Mouse (Mus musculus): ENCODE measurements at regions not wholly inside any gene's neighbourhood (a gene's known extent, or its start where the extent isn't known, plus 50 kb on each side); places are given as distances from the start of the nearest gene placed in this dataset.

DNA sequence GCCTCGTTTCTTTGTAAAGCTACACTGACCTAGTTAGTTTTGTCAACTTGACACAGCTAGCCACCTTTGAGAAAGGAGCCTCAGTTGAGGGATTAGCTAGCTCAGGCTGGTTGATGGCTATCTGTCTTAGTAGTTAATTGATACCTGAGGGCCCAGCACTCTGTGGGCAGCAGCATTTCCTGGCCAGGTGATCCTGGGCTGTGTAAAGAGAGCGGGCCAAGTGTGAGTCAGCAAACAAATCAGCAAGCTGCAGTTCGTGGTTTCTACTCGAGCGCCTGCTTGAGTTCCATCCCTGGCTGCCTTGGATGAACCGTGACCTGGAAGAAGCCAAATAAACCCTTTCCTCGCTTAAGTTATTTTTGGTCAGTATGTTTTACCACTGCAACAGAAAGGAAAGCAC is 106.6 kb upstream of the Fut8 start:
- WGBS, result 22% methylated on average over 7 of the region's 7 CpGs
- no peak for DNase-seq (ENCODE audit: low read depth in 1 of 2, low spot score in 2 of 2)

DNA sequence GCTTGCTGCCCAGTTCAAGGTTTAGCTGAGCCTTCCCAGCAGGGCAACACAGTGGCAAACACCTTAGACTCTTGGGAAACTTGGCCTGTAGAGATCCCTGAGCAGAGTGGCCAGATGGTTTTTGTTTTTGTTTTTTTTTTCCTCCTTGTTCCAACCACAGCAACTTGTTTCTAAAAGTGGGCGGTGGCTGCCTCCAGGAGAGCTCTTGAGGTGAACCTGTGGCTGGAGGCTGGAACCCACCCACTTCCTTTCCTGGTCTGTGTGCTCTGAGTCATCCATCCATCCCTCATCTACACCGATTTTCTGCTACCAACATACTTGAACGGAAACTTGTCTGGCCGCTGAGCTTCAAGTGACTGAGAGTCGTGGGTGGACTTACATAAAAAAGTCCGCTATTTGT is 107.4 kb upstream of the Fut8 start:
- H3K4me3 ChIP-seq (ENCODE audit: extremely low read depth, insufficient read depth, insufficient read length), result no peak overlapping the region
- no peak overlapping the region for H3K27ac ChIP-seq (ENCODE audit: insufficient read depth, low read length)
- H3K4me1 ChIP-seq (ENCODE audit: control insufficient read depth, insufficient read depth, insufficient read length), result peaks cover 7% of the 10 kb centered on the region; the same call in 1 of the 2 replicates
- DNase-seq (ENCODE audit: low read depth in 1 of 2, low spot score in 2 of 2), result peak in 1 of 2 experiments; percentile 15
- no peaks in the 10 kb centered on the region for H3K27me3 ChIP-seq (ENCODE audit: control insufficient read depth, insufficient read depth, low read length)
- no peak for TF ChIP-seq CTCF (IDR thresholded peaks at IDR 0.05; ENCODE audit: extremely low read depth, insufficient read depth, insufficient read length, insufficient replicate concordance)
- no peaks in the 10 kb centered on the region for H3K36me3 ChIP-seq (ENCODE audit: control insufficient read depth, insufficient read depth, low read length)
- 12% methylated on average over 6 of the region's 6 CpGs for WGBS

More for the DNA sequence above, 106.6 kb upstream of the Fut8 start:
- Histone ChIP-seq H3K27ac (ENCODE audit: insufficient read depth, low read length) (no peak overlapping the region), H3K4me3 (ENCODE audit: extremely low read depth, insufficient read depth, insufficient read length) (no peak overlapping the region), H3K4me1 (ENCODE audit: control insufficient read depth, insufficient read depth, insufficient read length) (peaks cover 7% of the 10 kb centered on the region; the same call in 1 of the 2 replicates), H3K27me3 (ENCODE audit: control insufficient read depth, insufficient read depth, low read length) (no peaks in the 10 kb centered on the region), H3K36me3 (ENCODE audit: control insufficient read depth, insufficient read depth, low read length) (no peaks in the 10 kb centered on the region)
- TF ChIP-seq CTCF (IDR thresholded peaks at IDR 0.05; ENCODE audit: extremely low read depth, insufficient read depth, insufficient read length, insufficient replicate concordance) (no peak), POLR2A (IDR thresholded peaks at IDR 0.05; ENCODE audit: low read depth, low read length) (no peak)

DNA sequence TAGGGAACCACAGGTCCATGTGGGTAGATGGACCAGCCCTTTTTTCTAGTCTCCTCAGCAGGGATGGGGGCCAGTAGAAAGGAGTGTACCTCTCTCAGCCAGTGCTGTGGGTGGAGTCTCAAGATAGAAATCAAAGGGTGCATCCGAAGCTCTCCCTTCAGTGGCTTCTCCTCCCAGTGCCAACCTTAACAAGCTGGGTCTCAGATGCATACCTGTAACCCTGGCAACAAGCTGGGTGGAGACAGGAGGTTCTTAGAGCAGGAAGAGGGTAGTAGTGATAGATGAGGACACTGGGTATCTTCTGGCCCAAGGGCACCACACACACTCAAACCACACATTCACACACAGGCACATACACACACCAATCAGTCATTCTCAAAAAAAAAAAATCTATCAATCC is 113.7 kb upstream of the Fut8 start:
- no peaks in the 10 kb centered on the region for H3K36me3 ChIP-seq (ENCODE audit: control insufficient read depth, insufficient read depth, low read length)
- H3K4me1 ChIP-seq (ENCODE audit: control insufficient read depth, insufficient read depth, insufficient read length), result no peaks in the 10 kb centered on the region
- WGBS, result 37% methylated on average over 1 of the region's 1 CpGs

DNA sequence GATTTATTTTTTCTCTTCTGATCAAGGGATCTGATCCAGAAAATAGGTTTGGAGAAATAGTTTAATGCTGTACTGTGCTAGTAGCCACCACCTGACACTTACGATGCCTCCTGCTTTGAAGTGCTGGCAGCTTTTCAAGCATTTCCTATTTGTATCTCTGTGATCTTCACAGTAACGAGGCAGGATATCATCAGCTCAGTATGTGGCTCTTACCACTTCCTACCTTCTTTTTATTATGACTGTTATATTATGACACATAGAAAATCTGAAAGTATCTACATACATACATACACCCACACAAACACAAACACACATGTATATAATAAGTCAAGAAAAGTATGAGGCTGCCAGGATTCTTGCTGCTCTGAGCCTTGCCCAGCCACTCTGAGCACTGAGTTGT is 124.4 kb upstream of the Fut8 start:
- H3K4me1 ChIP-seq (ENCODE audit: control insufficient read depth, insufficient read depth, insufficient read length), result no peaks in the 10 kb centered on the region

More for the DNA sequence above, 113.7 kb upstream of the Fut8 start:
- no peak for TF ChIP-seq CTCF (IDR thresholded peaks at IDR 0.05; ENCODE audit: extremely low read depth, insufficient read depth, insufficient read length, insufficient replicate concordance)
- no peak for TF ChIP-seq POLR2A (IDR thresholded peaks at IDR 0.05; ENCODE audit: low read depth, low read length)
- Histone ChIP-seq H3K27ac (ENCODE audit: insufficient read depth, low read length) (no peak overlapping the region), H3K27me3 (ENCODE audit: control insufficient read depth, insufficient read depth, low read length) (no peaks in the 10 kb centered on the region), H3K4me3 (ENCODE audit: extremely low read depth, insufficient read depth, insufficient read length) (no peak overlapping the region)
- DNase-seq (ENCODE audit: low read depth in 1 of 2, low spot score in 2 of 2), result no peak

DNA sequence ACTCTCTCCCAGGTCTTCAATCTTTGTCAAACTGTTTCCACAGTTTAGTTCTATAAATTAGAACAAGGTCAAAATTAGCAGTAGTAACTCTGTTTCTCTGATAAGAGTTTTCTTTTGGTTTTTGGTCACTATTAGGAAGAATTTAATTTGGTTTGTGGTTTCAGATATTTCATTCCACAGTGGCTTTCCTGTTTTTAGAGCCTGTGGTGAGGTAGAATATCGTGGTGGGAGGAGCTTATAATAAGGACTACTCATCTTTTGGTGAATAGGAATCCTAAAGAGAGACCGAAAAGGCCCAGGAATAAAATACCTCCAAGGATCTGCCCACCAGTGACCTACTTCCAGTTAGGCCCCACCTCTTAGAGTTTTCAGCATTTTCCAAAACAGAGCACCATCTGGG is 125.8 kb upstream of the Fut8 start:
- H3K4me1 ChIP-seq (ENCODE audit: control insufficient read depth, insufficient read depth, insufficient read length), result no peaks in the 10 kb centered on the region
- no peaks in the 10 kb centered on the region for H3K27me3 ChIP-seq (ENCODE audit: control insufficient read depth, insufficient read depth, low read length)
- TF ChIP-seq CTCF (IDR thresholded peaks at IDR 0.05; ENCODE audit: extremely low read depth, insufficient read depth, insufficient read length, insufficient replicate concordance) (no peak), POLR2A (IDR thresholded peaks at IDR 0.05; ENCODE audit: low read depth, low read length) (no peak)
- no peak for DNase-seq (ENCODE audit: low read depth in 1 of 2, low spot score in 2 of 2)
- H3K36me3 ChIP-seq (ENCODE audit: control insufficient read depth, insufficient read depth, low read length), result no peaks in the 10 kb centered on the region
- 60% methylated on average over 2 of the region's 2 CpGs for WGBS
- no peak overlapping the region for H3K4me3 ChIP-seq (ENCODE audit: extremely low read depth, insufficient read depth, insufficient read length)
- no peak overlapping the region for H3K27ac ChIP-seq (ENCODE audit: insufficient read depth, low read length)

More for the DNA sequence above, 124.4 kb upstream of the Fut8 start:
- WGBS, result 41% methylated on average over 2 of the region's 2 CpGs
- Histone ChIP-seq H3K4me3 (ENCODE audit: extremely low read depth, insufficient read depth, insufficient read length) (no peak overlapping the region), H3K27ac (ENCODE audit: insufficient read depth, low read length) (no peak overlapping the region), H3K27me3 (ENCODE audit: control insufficient read depth, insufficient read depth, low read length) (no peaks in the 10 kb centered on the region), H3K36me3 (ENCODE audit: control insufficient read depth, insufficient read depth, low read length) (no peaks in the 10 kb centered on the region)
- no peak for TF ChIP-seq CTCF (IDR thresholded peaks at IDR 0.05; ENCODE audit: extremely low read depth, insufficient read depth, insufficient read length, insufficient replicate concordance)
- TF ChIP-seq POLR2A (IDR thresholded peaks at IDR 0.05; ENCODE audit: low read depth, low read length), result no peak
- DNase-seq (ENCODE audit: low read depth in 1 of 2, low spot score in 2 of 2), result peak in 1 of 2 experiments; percentile 50

DNA sequence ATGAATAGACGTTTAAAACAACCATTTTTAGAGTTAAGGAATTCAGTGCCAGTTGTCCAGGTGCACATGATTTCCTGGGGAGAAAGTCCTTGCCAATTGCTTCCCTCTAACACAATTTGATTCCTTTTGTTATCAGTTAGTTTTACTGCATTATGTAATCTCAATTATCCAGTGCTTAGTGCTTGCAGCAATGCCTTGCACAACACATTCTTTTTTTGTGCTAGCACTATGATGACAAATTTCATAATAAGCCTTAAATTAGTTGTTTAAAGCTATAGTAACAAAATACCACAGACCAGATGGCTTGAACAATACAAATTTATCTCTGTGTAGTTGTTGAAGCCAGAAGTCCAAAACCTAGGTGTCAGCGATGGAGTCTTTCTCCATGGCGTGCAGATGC is 130.7 kb upstream of the Fut8 start:
- no peaks in the 10 kb centered on the region for H3K4me1 ChIP-seq (ENCODE audit: control insufficient read depth, insufficient read depth, insufficient read length)
- H3K27me3 ChIP-seq (ENCODE audit: control insufficient read depth, insufficient read depth, low read length), result no peaks in the 10 kb centered on the region
- no peak for DNase-seq (ENCODE audit: low read depth in 1 of 2, low spot score in 2 of 2)
- WGBS, result 90% methylated on average over 3 of the region's 3 CpGs
- H3K36me3 ChIP-seq (ENCODE audit: control insufficient read depth, insufficient read depth, low read length), result no peaks in the 10 kb centered on the region
- no peak for TF ChIP-seq CTCF (IDR thresholded peaks at IDR 0.05; ENCODE audit: extremely low read depth, insufficient read depth, insufficient read length, insufficient replicate concordance)
- TF ChIP-seq POLR2A (IDR thresholded peaks at IDR 0.05; ENCODE audit: low read depth, low read length), result no peak
- H3K4me3 ChIP-seq (ENCODE audit: extremely low read depth, insufficient read depth, insufficient read length), result no peak overlapping the region
- no peak overlapping the region for H3K27ac ChIP-seq (ENCODE audit: insufficient read depth, low read length)

DNA sequence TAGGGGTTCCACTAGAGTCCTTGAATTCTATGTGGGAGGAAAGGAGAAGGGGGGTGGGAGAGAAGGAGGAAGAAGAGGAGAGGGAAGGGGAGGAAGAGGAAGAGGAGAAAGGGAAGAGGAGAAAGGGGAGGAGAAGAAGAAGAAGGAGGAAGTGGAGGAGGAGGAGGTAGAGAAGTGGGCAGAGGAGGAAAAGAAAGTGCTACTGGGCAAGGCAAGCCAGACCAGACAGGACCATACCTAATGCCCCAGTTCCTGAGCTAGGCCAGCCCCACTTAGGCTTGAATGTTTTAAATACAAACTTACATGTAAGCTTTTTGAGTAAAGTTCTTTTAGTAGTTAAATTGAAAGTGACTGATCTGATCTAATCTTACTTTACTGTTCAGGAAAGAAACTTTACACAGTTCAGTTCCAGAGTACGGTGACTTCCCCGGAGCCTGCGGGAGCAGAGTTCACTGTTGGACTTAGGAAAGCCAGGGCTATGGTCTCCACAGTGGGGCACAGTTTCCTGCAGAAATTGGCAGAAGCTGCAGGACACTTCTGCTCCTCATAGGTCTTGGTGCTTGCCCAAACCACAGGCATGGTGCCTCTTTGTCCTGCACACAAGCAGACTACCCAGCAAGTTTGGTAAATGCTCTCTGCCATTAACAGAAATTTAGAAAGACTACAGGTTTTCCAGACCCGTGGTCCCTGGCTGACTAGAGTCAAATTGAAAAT is 131.9 kb upstream of the Fut8 start:
- Histone ChIP-seq H3K27me3 (ENCODE audit: control insufficient read depth, insufficient read depth, low read length) (no peaks in the 10 kb centered on the region), H3K4me3 (ENCODE audit: extremely low read depth, insufficient read depth, insufficient read length) (no peak overlapping the region), H3K27ac (ENCODE audit: insufficient read depth, low read length) (no peak overlapping the region), H3K4me1 (ENCODE audit: control insufficient read depth, insufficient read depth, insufficient read length) (no peaks in the 10 kb centered on the region), H3K36me3 (ENCODE audit: control insufficient read depth, insufficient read depth, low read length) (no peaks in the 10 kb centered on the region)
- 28% methylated on average over 4 of the region's 4 CpGs for WGBS
- DNase-seq (ENCODE audit: low read depth in 1 of 2, low spot score in 2 of 2), result no peak
- no peak for TF ChIP-seq CTCF (IDR thresholded peaks at IDR 0.05; ENCODE audit: extremely low read depth, insufficient read depth, insufficient read length, insufficient replicate concordance)
- no peak for TF ChIP-seq POLR2A (IDR thresholded peaks at IDR 0.05; ENCODE audit: low read depth, low read length)
